Mouse (Mus musculus): ENCODE results near the gene Dcaf1. TPM values are rescaled to one million over a fixed set of nuclear protein-coding genes. Genes with fewer than 3 reads are reported as not detected.
A peak's percentile ranks its signal among the peaks of the same experiment; 100 is the strongest.

Gene Dcaf1
- polyA plus RNA-seq, 1 experiment from 2014 or later: 4.3 TPM

GRCm38 (mm10) chr9:106903791-106904134, 82.1 kb downstream of the Dcaf1 start:
- Histone ChIP-seq H3K27ac (replicated peaks) (no peak overlapping the region), H3K9me3 (ENCODE audit: control insufficient read depth, low read length) (no peaks in the 10 kb centered on the region), H3K4me3 (ENCODE audit: low read depth, low read length) (no peak overlapping the region), H3K9ac (ENCODE audit: low read length) (no peak overlapping the region), H3K36me3 (ENCODE audit: control insufficient read depth, insufficient read depth, low read length) (no peaks in the 10 kb centered on the region), H3K4me1 (replicated peaks; ENCODE audit: control insufficient read depth, insufficient read depth) (no peaks in the 10 kb centered on the region), H3K27me3 (ENCODE audit: control insufficient read depth, insufficient read depth, low read length) (no peaks in the 10 kb centered on the region), H3K4me2 (replicated peaks; ENCODE audit: low read depth) (no peak overlapping the region)
- DNase-seq (ENCODE audit: low spot score) (peak; percentile 45), ATAC-seq (ENCODE audit: low FRiP score, low TSS enrichment) (0 out of 2 replicates have a peak, but pooled peaks have one; percentile 49)
- TF ChIP-seq EP300 (optimal IDR thresholded peaks at IDR 0.05) (no peak), CTCF (IDR thresholded peaks at IDR 0.05; ENCODE audit: low read depth) (peak; percentile 86)
- 9% methylated on average over 1 of the region's 1 CpGs for WGBS

- TF ChIP-seq CTCF (IDR thresholded peaks at IDR 0.05; ENCODE audit: low read depth) (no peak), EP300 (optimal IDR thresholded peaks at IDR 0.05) (no peak)
- H3K27ac ChIP-seq (replicated peaks): no peak overlapping the region
- no peak overlapping the region for H3K4me3 ChIP-seq (ENCODE audit: low read depth, low read length)
- no peak overlapping the region for H3K9ac ChIP-seq (ENCODE audit: low read length)
- DNase-seq (ENCODE audit: low spot score) (no peak), ATAC-seq (ENCODE audit: low FRiP score, low TSS enrichment) (no peak)
- no peaks in the 10 kb centered on the region for H3K27me3 ChIP-seq (ENCODE audit: control insufficient read depth, insufficient read depth, low read length)
- H3K4me2 ChIP-seq (replicated peaks; ENCODE audit: low read depth): no peak overlapping the region
- 86% methylated on average over 8 of the region's 8 CpGs for WGBS
- H3K36me3 ChIP-seq (ENCODE audit: control insufficient read depth, insufficient read depth, low read length): no peaks in the 10 kb centered on the region
- H3K9me3 ChIP-seq (ENCODE audit: control insufficient read depth, low read length): no peaks in the 10 kb centered on the region
- H3K4me1 ChIP-seq (replicated peaks; ENCODE audit: control insufficient read depth, insufficient read depth): no peaks in the 10 kb centered on the region
Observed at GRCm38 (mm10) chr9:106906597-106906996, 84.9 kb downstream of the Dcaf1 start.

GRCm38 (mm10) chr9:106908174-106908573, 86.5 kb downstream of the Dcaf1 start:
- H3K9ac ChIP-seq (ENCODE audit: low read length): no peak overlapping the region
- no peak overlapping the region for H3K4me2 ChIP-seq (replicated peaks; ENCODE audit: low read depth)
- H3K4me3 ChIP-seq (ENCODE audit: low read depth, low read length): no peak overlapping the region
- no peaks in the 10 kb centered on the region for H3K9me3 ChIP-seq (ENCODE audit: control insufficient read depth, low read length)
- H3K27me3 ChIP-seq (ENCODE audit: control insufficient read depth, insufficient read depth, low read length): no peaks in the 10 kb centered on the region
- H3K27ac ChIP-seq (replicated peaks): no peak overlapping the region
- DNase-seq (ENCODE audit: low spot score) (no peak), ATAC-seq (ENCODE audit: low FRiP score, low TSS enrichment) (no peak)
- H3K36me3 ChIP-seq (ENCODE audit: control insufficient read depth, insufficient read depth, low read length): no peaks in the 10 kb centered on the region
- WGBS: 60% methylated on average over 3 of the region's 3 CpGs
- no peaks in the 10 kb centered on the region for H3K4me1 ChIP-seq (replicated peaks; ENCODE audit: control insufficient read depth, insufficient read depth)
- TF ChIP-seq EP300 (optimal IDR thresholded peaks at IDR 0.05) (no peak), CTCF (IDR thresholded peaks at IDR 0.05; ENCODE audit: low read depth) (no peak)

- no peak overlapping the region for H3K4me2 ChIP-seq (replicated peaks; ENCODE audit: low read depth)
- H3K36me3 ChIP-seq (ENCODE audit: control insufficient read depth, insufficient read depth, low read length): no peaks in the 10 kb centered on the region
- H3K4me3 ChIP-seq (ENCODE audit: low read depth, low read length): no peak overlapping the region
- H3K9ac ChIP-seq (ENCODE audit: low read length): no peak overlapping the region
- peak; percentile 81 for ATAC-seq (ENCODE audit: low FRiP score, low TSS enrichment)
- TF ChIP-seq CTCF (IDR thresholded peaks at IDR 0.05; ENCODE audit: low read depth): no peak
- no peak for TF ChIP-seq EP300 (optimal IDR thresholded peaks at IDR 0.05)
- no peak overlapping the region for H3K27ac ChIP-seq (replicated peaks)
- peak; percentile 27 for DNase-seq (ENCODE audit: low spot score)
- 21% methylated on average over 5 of the region's 5 CpGs for WGBS
- H3K27me3 ChIP-seq (ENCODE audit: control insufficient read depth, insufficient read depth, low read length): no peaks in the 10 kb centered on the region
- H3K4me1 ChIP-seq (replicated peaks; ENCODE audit: control insufficient read depth, insufficient read depth): no peaks in the 10 kb centered on the region
- no peaks in the 10 kb centered on the region for H3K9me3 ChIP-seq (ENCODE audit: control insufficient read depth, low read length)
Observed at GRCm38 (mm10) chr9:106908715-106909114, 87.0 kb downstream of the Dcaf1 start.

- WGBS: 79% methylated on average over 1 of the region's 1 CpGs
- no peaks in the 10 kb centered on the region for H3K36me3 ChIP-seq (ENCODE audit: control insufficient read depth, insufficient read depth, low read length)
- H3K9me3 ChIP-seq (ENCODE audit: control insufficient read depth, low read length): no peaks in the 10 kb centered on the region
- no peak overlapping the region for H3K4me2 ChIP-seq (replicated peaks; ENCODE audit: low read depth)
- no peak overlapping the region for H3K27ac ChIP-seq (replicated peaks)
- H3K4me1 ChIP-seq (replicated peaks; ENCODE audit: control insufficient read depth, insufficient read depth): no peaks in the 10 kb centered on the region
- ATAC-seq (ENCODE audit: low FRiP score, low TSS enrichment): peak; percentile 44; the same call in 1 of the 2 replicates
- H3K9ac ChIP-seq (ENCODE audit: low read length): no peak overlapping the region
- TF ChIP-seq EP300 (optimal IDR thresholded peaks at IDR 0.05): no peak
- TF ChIP-seq CTCF (IDR thresholded peaks at IDR 0.05; ENCODE audit: low read depth): no peak
- DNase-seq (ENCODE audit: low spot score): peak; percentile 40
- no peak overlapping the region for H3K4me3 ChIP-seq (ENCODE audit: low read depth, low read length)
- H3K27me3 ChIP-seq (ENCODE audit: control insufficient read depth, insufficient read depth, low read length): no peaks in the 10 kb centered on the region
Observed at GRCm38 (mm10) chr9:106911624-106912023, 90.0 kb downstream of the Dcaf1 start.

GRCm38 (mm10) chr9:106913759-106914158, 92.1 kb downstream of the Dcaf1 start:
- H3K27me3 ChIP-seq (ENCODE audit: control insufficient read depth, insufficient read depth, low read length): no peaks in the 10 kb centered on the region
- H3K9ac ChIP-seq (ENCODE audit: low read length): no peak overlapping the region
- WGBS: 11% methylated on average over 1 of the region's 1 CpGs
- H3K36me3 ChIP-seq (ENCODE audit: control insufficient read depth, insufficient read depth, low read length): no peaks in the 10 kb centered on the region
- H3K27ac ChIP-seq (replicated peaks): no peak overlapping the region
- DNase-seq (ENCODE audit: low spot score) (no peak), ATAC-seq (ENCODE audit: low FRiP score, low TSS enrichment) (no peak)
- no peaks in the 10 kb centered on the region for H3K9me3 ChIP-seq (ENCODE audit: control insufficient read depth, low read length)
- TF ChIP-seq CTCF (IDR thresholded peaks at IDR 0.05; ENCODE audit: low read depth) (peak; percentile 65), EP300 (optimal IDR thresholded peaks at IDR 0.05) (no peak)
- no peak overlapping the region for H3K4me3 ChIP-seq (ENCODE audit: low read depth, low read length)
- H3K4me1 ChIP-seq (replicated peaks; ENCODE audit: control insufficient read depth, insufficient read depth): no peaks in the 10 kb centered on the region
- H3K4me2 ChIP-seq (replicated peaks; ENCODE audit: low read depth): no peak overlapping the region
